ENCODE assay signal across 8 mouse cellular contexts in genomic region chr19:48204476-48204875, GRCm38 (mm10). TPM values are rescaled to one million over a fixed set of nuclear protein-coding genes. Genes with fewer than 3 reads are reported as not detected.
DNase-seq lines count a peak whose midpoint lies in the region; ATAC-seq and TF ChIP-seq lines count a peak whose summit lies in the region.

No protein-coding gene starts in this region.

- peaks cover 5% of the 10 kb centered on the region; the same call in 1 of the 2 replicates for H3K4me1 ChIP-seq in embryonic facial prominence, embryonic 14.5 days (ENCODE audit: control insufficient read depth, insufficient read depth, low read length)
- peaks cover 44% of the 10 kb centered on the region for H3K4me1 ChIP-seq in hindbrain, embryonic 13.5 days (replicated peaks)
- H3K4me1 ChIP-seq in midbrain, embryonic 15.5 days = peaks cover 23% of the 10 kb centered on the region

- H3K4me2 ChIP-seq in embryonic facial prominence, embryonic 14.5 days (ENCODE audit: low read depth, low read length) = peak overlapping the region; percentile 99
- peak overlapping the region; percentile 97 for H3K4me2 ChIP-seq in hindbrain, embryonic 13.5 days
- H3K4me2 ChIP-seq in midbrain, embryonic 15.5 days = peak overlapping the region; percentile 86

- peak in 1 of 2 experiments; percentile 17 for DNase-seq in left cerebral cortex, adult 2 months (ENCODE audit: extremely low spot score in 1 of 2, low spot score in 2 of 2)
- DNase-seq in left cerebral cortex, adult 18-20 months (ENCODE audit: low spot score in 2 of 2) = no peak
- no peak for DNase-seq in embryonic facial prominence, embryonic 14.5 days (ENCODE audit: low spot score)
- no peak for DNase-seq in thymus, postnatal 0 days (ENCODE audit: low spot score)
- DNase-seq in spleen, postnatal 14 days (ENCODE audit: low spot score in 2 of 2) = no peak

- no peaks in the 10 kb centered on the region for H3K9me3 ChIP-seq in embryonic facial prominence, embryonic 14.5 days (ENCODE audit: control insufficient read depth, low read length)
- H3K9me3 ChIP-seq in hindbrain, embryonic 13.5 days = no peaks in the 10 kb centered on the region
- no peaks in the 10 kb centered on the region for H3K9me3 ChIP-seq in midbrain, embryonic 15.5 days

- H3K27ac ChIP-seq in left cerebral cortex, adult 2 months = peak overlapping the region; percentile 88
- no peak overlapping the region for H3K27ac ChIP-seq in embryonic facial prominence, embryonic 14.5 days (replicated peaks; ENCODE audit: low read depth, low read length)
- peak overlapping the region; percentile 83 for H3K27ac ChIP-seq in hindbrain, embryonic 13.5 days
- peak overlapping the region; percentile 76 for H3K27ac ChIP-seq in midbrain, embryonic 15.5 days

- H3K27me3 ChIP-seq in embryonic facial prominence, embryonic 14.5 days (replicated peaks; ENCODE audit: control insufficient read depth, insufficient read depth, low read length) = peaks cover 51% of the 10 kb centered on the region
- H3K27me3 ChIP-seq in hindbrain, embryonic 13.5 days = peaks cover 22% of the 10 kb centered on the region; the same call in 1 of the 2 replicates
- no peaks in the 10 kb centered on the region for H3K27me3 ChIP-seq in midbrain, embryonic 15.5 days (replicated peaks)

- intact Hi-C loops in left cerebral cortex, adult 2 months (cut with DNase I) = loop anchor here (1.0 to 10.0 kb wide), 6 partner anchors 187 to 1530 kb away; no protein-coding TSS in a partner anchor

- ATAC-seq in embryonic facial prominence, embryonic 14.5 days (ENCODE audit: low read depth) = no peak
- 0 out of 2 replicates have a peak, but pooled peaks have one; percentile 1 for ATAC-seq in hindbrain, embryonic 13.5 days (ENCODE audit: low FRiP score)
- 0 out of 2 replicates have a peak, but pooled peaks have one; percentile 7 for ATAC-seq in midbrain, embryonic 15.5 days (replicated peaks)
- ATAC-seq in erythroblast, adult 5-6 weeks (replicated peaks; ENCODE audit: low FRiP score, poor library complexity, severe bottlenecking) = no peak

- H3K36me3 ChIP-seq in embryonic facial prominence, embryonic 14.5 days (ENCODE audit: control insufficient read depth, insufficient read depth, low read length) = no peaks in the 10 kb centered on the region
- H3K36me3 ChIP-seq in hindbrain, embryonic 13.5 days = no peaks in the 10 kb centered on the region
- H3K36me3 ChIP-seq in midbrain, embryonic 15.5 days (replicated peaks) = no peaks in the 10 kb centered on the region

- no peak for TF ChIP-seq CTCF in left cerebral cortex, adult 2 months (IDR thresholded peaks at IDR 0.05)

- peak overlapping the region; percentile 65 for H3K4me3 ChIP-seq in left cerebral cortex, adult 2 months
- H3K4me3 ChIP-seq in embryonic facial prominence, embryonic 14.5 days (ENCODE audit: low read depth, low read length) = peak overlapping the region; percentile 55
- peak overlapping the region; percentile 60 for H3K4me3 ChIP-seq in hindbrain, embryonic 13.5 days
- peak overlapping the region; percentile 63 for H3K4me3 ChIP-seq in midbrain, embryonic 15.5 days

- 4% methylated on average over 8 of the region's 8 CpGs for WGBS in embryonic facial prominence, embryonic 14.5 days
- WGBS in hindbrain, embryonic 13.5 days = 1% methylated on average over 8 of the region's 8 CpGs
- 2% methylated on average over 8 of the region's 8 CpGs for whole genome bisulfite sequencing in midbrain, embryonic 15.5 days

- H3K9ac ChIP-seq in embryonic facial prominence, embryonic 14.5 days (ENCODE audit: low read depth, low read length) = no peak overlapping the region
- peak overlapping the region; percentile 84 for H3K9ac ChIP-seq in hindbrain, embryonic 13.5 days
- H3K9ac ChIP-seq in midbrain, embryonic 15.5 days = peak overlapping the region; percentile 75

RNA-seq across cellular contexts. Expression of gene Sorcs3, which starts 1.3 kb away (rescaled TPM):
- total RNA-seq in left cerebral cortex, adult 2 months (2021) = 10 to 100 TPM; 38.8 to 51.0 TPM
- total RNA-seq in left cerebral cortex, adult 18-20 months (2021) = 10 to 100 TPM; 37.6 to 38.1 TPM
- 1.4 and 1.8 TPM in 2 replicates for polyA plus RNA-seq in embryonic facial prominence, embryonic 14.5 days (2014; fragmentation: Nextera tagmentation; extraction: Ambion mirVana)
- 10.9 and 12.9 TPM in 2 replicates for polyA plus RNA-seq in hindbrain, embryonic 13.5 days (2015; fragmentation: Nextera tagmentation; extraction: Ambion mirVana)
- 17.3 and 19.1 TPM in 2 replicates for polyA plus RNA-seq in midbrain, embryonic 15.5 days (2015; fragmentation: Nextera tagmentation; extraction: Ambion mirVana)
- polyA plus RNA-seq in thymus, postnatal 0 days (2015; fragmentation: Nextera tagmentation; extraction: Ambion mirVana) = 0.13 and 0.18 TPM in 2 replicates
- not detected in 2 replicates for total RNA-seq in erythroblast, adult 5-6 weeks (2015; ENCODE audit: low replicate concordance)
- total RNA-seq in erythroblast, adult 5-6 weeks (2017; ENCODE audit: low replicate concordance) = not detected in 2 replicates

Comparison
In these comparisons a context has a peak if more than half of its experiments do, and no peak if none do; other contexts are left out.
1. ATAC-seq: peak in hindbrain, embryonic 13.5 days (single experiment) and midbrain, embryonic 15.5 days (single experiment); none in embryonic facial prominence, embryonic 14.5 days (single experiment) and erythroblast, adult 5-6 weeks (single experiment).
2. Peak in every context shown above with its lines, with median percentiles within 50 percentile points of each other: H3K4me3 ChIP-seq and H3K4me2 ChIP-seq.